Mouse (Mus musculus) right cerebral cortex, postnatal 14 days (tissue): ENCODE data around the gene Celsr3.
A peak's percentile ranks its signal among the peaks of the same experiment; 100 is the strongest.

Experiments
- DNase-seq: peaks from one replicate; pipeline ENCODE4 v3.0.0; 2022

Celsr3 gene

DNA sequence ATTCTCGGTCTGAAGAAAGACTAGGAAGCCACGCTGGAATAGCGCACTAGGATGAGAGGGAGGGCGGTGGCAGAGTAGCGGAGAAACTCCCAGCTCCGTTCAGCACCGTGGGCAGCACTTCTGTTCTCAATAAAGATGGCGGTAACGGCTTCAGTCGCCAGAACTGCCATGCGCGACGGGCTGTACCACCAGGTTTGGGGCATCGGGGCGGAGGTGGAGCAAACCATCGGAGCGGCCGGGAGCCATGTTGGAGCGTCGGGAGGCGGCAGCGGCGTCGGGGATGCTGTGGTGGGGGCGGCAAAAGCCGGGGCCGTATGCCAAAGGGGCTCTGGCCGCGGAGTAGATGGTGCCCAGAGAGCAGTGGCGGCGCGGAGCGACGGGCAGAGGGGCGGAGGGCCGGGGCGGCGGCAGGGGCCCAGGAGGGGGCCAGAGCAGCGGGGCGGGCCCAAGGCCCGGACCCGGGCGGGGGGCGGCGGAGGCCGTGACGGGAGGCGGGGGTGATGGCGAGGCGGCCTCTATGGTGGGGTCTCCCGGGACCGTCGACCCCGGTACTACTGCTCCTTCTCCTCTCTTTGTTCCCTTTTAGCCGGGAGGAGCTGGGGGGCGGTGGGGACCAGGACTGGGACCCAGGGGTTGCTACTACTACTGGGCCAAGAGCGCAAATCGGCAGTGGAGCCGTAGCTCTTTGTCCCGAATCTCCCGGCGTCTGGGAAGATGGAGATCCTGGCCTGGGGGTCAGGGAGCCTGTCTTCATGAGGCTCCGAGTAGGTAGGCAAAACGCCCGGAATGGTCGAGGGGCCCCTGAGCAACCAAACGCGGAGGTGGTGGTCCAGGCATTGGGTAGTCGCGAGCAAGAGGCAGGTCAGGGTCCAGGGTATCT lies at the start of gene Celsr3:
Gene Celsr3, plus strand, starts transcription at position 501 of the 880 bp plus-strand sequence.
- peak; percentile 90 for DNase-seq

- DNase-seq, result no peak
These were observed 49.5 kb upstream of the Celsr3 start for GRCm38 (mm10) chr9:108776614-108777013.

- DNase-seq, result no peak
These were observed 48.8 kb upstream of the Celsr3 start for GRCm38 (mm10) chr9:108777276-108777675.

GRCm38 (mm10) chr9:108780959-108781358 lies 45.2 kb upstream of the Celsr3 start:
- DNase-seq, result no peak

GRCm38 (mm10) chr9:108781891-108782290 lies 44.2 kb upstream of the Celsr3 start:
- DNase-seq, result no peak

DNA sequence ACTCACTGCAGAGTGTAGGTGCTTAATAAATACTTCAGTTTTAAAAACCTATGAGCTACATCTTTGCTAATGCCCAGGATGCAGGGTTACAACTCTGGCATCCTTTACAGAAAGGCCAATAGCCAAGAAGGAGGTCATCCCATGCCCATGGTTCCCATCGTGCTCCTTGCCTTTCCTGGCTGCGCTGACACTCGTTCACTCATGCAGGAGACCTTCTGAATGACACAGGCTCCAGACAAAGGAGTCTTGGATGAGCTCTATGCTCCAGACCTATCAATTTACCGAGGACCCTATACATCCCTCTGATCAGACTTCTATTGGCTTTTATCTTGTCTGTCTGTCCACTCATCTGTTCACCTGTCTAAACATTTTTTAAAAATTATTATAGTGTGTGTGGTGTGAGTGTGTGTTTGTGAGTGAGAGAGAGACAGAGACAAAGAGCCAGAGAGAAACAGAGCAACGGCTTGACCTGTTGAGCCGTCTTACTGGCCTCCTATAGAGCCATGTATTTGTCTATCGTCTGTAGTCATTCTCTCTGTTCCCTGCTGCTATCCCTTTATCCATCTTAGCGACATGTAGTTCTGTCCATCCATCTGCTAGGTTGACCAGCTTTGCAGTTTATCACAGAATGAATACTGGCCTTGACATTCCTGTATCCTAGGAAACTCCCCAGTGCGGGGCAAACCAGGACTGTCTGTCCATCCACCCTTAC lies 43.1 kb upstream of the Celsr3 start:
- no peak for DNase-seq

DNA sequence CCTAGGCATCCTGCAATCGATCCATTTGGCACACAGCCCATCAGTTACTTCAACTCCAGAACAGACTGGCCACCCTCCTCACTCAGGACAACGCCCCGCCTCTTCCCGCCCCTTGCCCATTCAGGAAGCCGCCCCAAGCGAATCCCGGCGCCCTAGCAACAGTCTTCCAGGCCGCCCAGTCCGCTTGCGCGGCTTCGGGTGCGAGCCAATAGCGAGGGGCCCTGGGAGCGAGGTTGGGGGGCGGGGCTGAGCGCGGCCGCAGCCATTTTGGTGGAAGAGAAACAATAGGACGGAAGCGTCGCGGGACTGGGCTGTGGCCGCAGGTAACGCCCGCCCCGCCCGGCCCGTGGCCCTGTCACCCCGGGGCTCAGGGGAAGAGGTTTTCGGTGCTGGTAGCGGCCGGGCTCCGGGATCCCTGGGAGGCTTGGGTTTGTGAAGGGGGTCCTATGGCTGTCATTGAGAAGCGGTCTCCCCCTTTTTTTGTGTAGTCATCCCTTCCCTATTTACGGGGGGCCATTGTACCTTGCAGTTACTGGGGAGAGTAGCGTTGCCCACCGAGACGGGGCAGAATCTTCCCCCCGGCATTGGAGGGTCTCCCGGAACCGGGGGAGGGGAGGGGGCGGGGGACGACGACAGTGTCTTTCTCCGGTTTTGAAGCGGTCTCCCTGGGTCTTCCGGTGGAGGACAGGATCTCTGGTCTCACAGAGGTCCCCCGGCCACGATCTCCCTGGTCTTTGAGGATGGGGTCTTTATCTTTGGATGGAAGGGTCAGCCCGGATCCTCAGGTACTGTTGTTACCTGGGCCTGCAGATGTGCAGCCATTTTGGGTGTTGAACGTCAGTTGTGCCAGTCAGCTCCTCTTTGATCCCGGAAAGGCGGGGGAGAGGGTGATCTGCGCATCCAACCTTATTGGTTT lies 42.3 kb upstream of the Celsr3 start, which contains the start of gene Ip6k2:
Gene Ip6k2, plus strand, starts transcription at position 249 of the 916 bp plus-strand sequence.
- peak; percentile 98 for DNase-seq

GRCm38 (mm10) chr9:108785416-108785815 lies 40.7 kb upstream of the Celsr3 start:
- DNase-seq, result no peak

DNA sequence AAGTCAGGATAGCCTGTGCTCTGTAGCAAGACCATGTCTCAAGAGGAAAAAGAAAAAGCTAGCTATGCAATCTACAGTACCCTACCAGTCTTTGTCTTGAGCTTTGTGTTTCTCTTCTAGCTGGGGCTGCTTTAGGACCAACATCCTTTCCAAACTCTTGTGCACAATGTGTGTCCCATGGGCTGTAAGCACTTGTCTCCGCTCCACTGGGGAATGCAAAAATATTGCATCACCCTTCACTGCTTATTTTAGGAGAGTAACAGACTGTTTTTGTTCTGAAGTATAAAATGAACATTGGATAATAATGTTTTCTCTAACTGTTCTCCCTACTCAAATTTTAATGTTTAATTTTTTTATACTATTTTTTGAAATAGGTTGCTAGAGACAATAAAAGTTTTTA lies 39.6 kb upstream of the Celsr3 start:
- no peak for DNase-seq

DNA sequence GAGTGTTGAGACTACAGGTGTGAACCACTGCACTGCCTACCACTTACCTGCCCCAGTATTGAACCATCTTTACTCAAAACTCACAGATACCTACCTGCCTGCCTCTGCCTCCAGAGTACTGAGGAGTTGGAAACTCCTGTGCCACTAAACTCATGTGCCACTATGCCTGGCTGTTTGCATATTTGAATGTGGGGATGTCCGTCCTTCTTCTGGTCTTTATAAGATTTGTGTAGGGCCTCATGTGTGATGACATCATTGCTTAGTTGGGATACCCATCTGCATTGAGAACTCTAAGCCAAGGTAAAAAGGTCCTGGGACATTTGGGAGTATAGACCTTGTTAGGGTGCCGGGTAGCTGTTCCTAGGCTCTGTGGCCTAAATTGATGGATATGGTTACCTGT lies 39.0 kb upstream of the Celsr3 start:
- no peak for DNase-seq

DNA sequence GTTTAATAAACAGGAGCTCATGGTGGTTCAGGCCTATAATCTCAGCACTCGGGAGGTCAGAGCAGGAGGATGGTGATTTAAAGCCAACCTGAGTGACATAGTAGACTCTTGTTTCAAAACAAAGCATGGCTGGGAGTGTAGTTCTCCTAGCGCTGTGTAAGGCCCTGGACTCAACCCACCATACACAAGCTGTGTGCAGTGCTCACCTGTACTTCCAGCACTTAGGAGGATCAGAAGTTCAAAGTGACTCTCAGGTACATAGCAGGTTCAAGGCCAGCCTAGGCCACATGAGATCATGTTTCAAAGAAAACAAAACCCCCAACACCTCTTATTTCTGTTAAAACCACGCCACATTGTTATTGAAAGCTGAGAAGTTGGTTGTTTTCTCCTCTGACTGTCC lies 37.4 kb upstream of the Celsr3 start:
- DNase-seq, result no peak

- no peak for DNase-seq
These were observed 33.8 kb upstream of the Celsr3 start for GRCm38 (mm10) chr9:108792307-108792706.

DNA sequence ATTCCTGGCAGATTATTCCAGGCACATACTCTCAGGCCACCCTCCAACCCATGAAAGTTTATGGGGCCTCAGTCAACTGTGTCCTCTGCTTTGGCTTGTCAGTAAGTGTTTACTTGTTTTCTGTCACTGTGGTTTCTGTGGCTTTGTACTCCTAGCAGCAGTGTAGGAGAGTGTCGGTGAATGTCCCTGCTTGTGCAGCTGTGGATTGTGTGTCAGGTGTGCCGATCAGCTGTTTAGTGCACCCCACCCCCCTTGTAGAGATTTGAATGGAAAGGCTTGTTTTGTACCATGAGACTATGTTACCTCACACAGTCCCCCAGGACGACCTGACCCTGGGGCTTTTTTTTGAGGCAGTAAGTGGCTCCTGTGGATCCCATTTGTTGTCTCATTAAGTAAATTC lies 33.4 kb upstream of the Celsr3 start:
- no peak for DNase-seq

GRCm38 (mm10) chr9:108795281-108795680 lies 30.8 kb upstream of the Celsr3 start:
- DNase-seq, result no peak

GRCm38 (mm10) chr9:108795762-108796161 lies 30.4 kb upstream of the Celsr3 start:
- DNase-seq, result no peak

GRCm38 (mm10) chr9:108796351-108796981 lies 29.7 kb upstream of the Celsr3 start:
- no peak for DNase-seq

DNA sequence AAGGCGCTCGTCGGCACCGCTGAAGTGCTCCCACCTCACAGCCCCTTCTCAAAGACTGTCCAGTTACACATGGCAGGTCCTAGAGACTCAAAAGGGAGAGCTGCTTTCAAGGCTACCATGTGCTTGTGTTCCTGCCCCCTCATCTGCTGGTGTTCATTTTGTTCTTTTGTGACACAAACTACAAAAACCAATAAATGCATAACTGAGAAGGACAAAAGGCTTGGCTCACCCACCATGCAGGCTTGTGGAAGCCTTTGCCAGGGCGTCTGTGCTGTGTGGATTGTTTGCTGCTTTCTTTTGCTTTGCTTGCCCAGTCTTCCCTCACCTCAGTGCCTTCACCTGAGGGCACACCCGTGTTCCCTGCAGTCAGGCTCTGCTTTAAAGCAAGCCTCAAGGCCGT lies 28.6 kb upstream of the Celsr3 start:
- no peak for DNase-seq

DNA sequence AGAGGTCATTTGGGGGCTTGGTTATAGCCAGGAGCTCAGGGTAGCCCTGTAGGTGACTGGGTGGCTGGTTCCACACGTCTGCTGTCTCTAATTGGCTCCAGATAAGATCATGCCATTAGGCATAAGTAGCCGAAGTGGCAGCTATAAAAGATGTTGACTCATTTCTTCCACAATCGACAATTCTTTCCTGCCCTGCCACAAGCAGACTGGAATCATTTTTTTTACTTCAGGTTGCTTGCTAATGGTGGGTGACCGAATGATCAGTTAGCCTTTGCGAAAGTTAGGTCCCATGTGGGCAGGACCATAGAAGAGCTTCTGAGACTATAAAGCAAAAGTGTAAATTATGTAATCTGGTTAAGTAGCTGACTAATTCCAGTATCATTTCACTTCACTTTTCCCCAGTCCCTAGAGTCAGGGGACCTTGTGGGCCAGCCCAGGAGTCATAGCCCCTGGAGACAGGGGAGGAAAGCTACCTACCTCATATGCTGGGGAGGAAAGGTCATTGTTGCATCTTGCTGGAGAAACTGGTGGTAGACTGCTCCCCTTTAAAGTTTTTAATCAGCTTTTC lies 27.5 kb upstream of the Celsr3 start:
- DNase-seq, result no peak

DNA sequence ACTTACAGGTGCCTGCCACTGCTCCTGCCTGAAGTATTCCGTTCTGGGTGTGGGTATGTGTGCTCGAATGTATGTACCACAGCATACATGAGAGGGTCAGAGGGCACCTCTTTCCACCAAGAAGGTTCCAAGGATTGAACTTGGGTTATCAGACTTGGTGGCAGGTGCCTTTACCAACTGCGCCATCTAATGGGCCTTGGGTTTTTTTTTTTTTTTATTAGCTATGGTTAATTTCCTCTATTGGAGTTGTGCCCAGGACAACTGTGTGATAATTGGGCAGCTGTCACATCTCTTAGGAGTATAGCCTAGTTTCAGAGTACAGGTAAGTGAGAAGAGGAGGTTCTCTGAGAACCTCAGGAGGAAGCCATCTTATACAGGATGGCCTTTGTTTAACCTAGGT lies 26.6 kb upstream of the Celsr3 start:
- DNase-seq, result no peak

- DNase-seq, result no peak
These were observed 20.4 kb upstream of the Celsr3 start for GRCm38 (mm10) chr9:108805768-108806167.

DNA sequence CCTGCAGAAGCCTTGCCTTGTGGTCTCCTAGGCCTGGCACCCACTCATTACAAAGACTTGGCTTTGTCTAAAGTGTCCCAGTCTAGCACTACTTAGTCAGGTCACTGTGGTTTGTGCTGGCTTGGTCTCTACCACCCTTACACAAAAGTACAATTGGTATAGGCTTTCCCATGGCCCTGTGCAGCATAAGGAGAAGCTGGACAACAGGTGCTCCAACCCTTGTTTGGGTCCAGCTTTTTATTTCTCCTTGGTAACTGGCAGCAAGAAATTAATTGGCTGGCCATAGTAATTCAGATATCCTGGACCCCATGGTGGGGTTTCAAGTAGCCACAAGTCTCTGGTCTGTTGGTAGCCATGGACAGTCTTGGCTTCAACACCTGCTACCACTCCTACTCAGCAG lies 19.7 kb upstream of the Celsr3 start:
- DNase-seq, result no peak

GRCm38 (mm10) chr9:108806831-108807230 lies 19.3 kb upstream of the Celsr3 start:
- DNase-seq, result no peak
